Mouse (Mus musculus) cortical plate, adult 2 months (tissue): ENCODE results near the gene 1700030J22Rik. TPM values are rescaled to one million over a fixed set of nuclear protein-coding genes. Genes with fewer than 3 reads are reported as not detected.

Source experiments
- H3K27ac ChIP-seq: fragments of 200-500 bp; 2 replicates; pipeline ENCODE4 v1.5.1; 2012; ENCODE audit warnings: low read length, control low read depth, inconsistent platforms; ENCODE audit not compliant: insufficient read depth
- H3K4me1 ChIP-seq: fragments of 200-500 bp; 2 replicates; pipeline ENCODE4 v1.6.1; 2011; ENCODE audit warnings: low read length; ENCODE audit not compliant: control insufficient read depth, insufficient read depth
- H3K4me3 ChIP-seq: fragments of 200-500 bp; 2 replicates; pipeline ENCODE4 v1.5.1; 2011; ENCODE audit warnings: mild to moderate bottlenecking, low read length, control low read depth; ENCODE audit not compliant: insufficient read depth
- CTCF ChIP-seq: fragments of 200-500 bp; IDR thresholded peaks from 2 replicates; pipeline ENCODE4 v1.5.1; 2011; ENCODE audit warnings: mild to moderate bottlenecking, control low read depth, low read length; ENCODE audit not compliant: insufficient read depth; ENCODE audit errors: extremely low read depth
- POLR2A ChIP-seq: fragments of 200-500 bp; IDR thresholded peaks from 2 replicates; pipeline ENCODE4 v1.6.1; 2011; ENCODE audit warnings: mild to moderate bottlenecking, low read length, control low read depth; ENCODE audit not compliant: insufficient read depth; ENCODE audit errors: extremely low read depth
- polyA plus RNA-seq: library from polyadenylated mRNA; depleted of rRNA; stranded (reverse); fragments of >200 nt; gene quantifications from 2 replicates; pipeline ENCODE4 v1.2.3, GENCODE M21; 2012

1700030J22Rik gene
- polyA plus RNA-seq, 1 experiment = 7.2 TPM

GRCm38 (mm10) chr8:116993095-116993867 lies 14.5 kb upstream of the 1700030J22Rik start, which contains the start of gene Gcsh:
Gcsh (minus strand) TSS chr8:116993537.
- H3K4me1 ChIP-seq = no peaks in the 10 kb centered on the region
- TF ChIP-seq CTCF (no peak), POLR2A (peak; percentile 95)
- H3K27ac ChIP-seq = 0 out of 2 replicates have a peak within 1 kb of the TSS, but pooled peaks have one; percentile 8
- peak within 1 kb of the TSS; percentile 82 for H3K4me3 ChIP-seq

GRCm38 (mm10) chr8:116992176-116992971 lies 13.6 kb upstream of the 1700030J22Rik start:
- H3K4me3 ChIP-seq = peak overlapping the region; percentile 82
- H3K27ac ChIP-seq = no peak overlapping the region
- no peaks in the 10 kb centered on the region for H3K4me1 ChIP-seq
- TF ChIP-seq POLR2A (no peak), CTCF (no peak)

GRCm38 (mm10) chr8:116991241-116991640 lies 12.5 kb upstream of the 1700030J22Rik start:
- H3K4me1 ChIP-seq = no peaks in the 10 kb centered on the region
- H3K27ac ChIP-seq = no peak overlapping the region
- H3K4me3 ChIP-seq = no peak overlapping the region
- TF ChIP-seq CTCF (no peak), POLR2A (no peak)

- no peak overlapping the region for H3K27ac ChIP-seq
- H3K4me1 ChIP-seq = no peaks in the 10 kb centered on the region
- H3K4me3 ChIP-seq = no peak overlapping the region
- TF ChIP-seq POLR2A = no peak
Observed at GRCm38 (mm10) chr8:116989842-116990241, 11.1 kb upstream of the 1700030J22Rik start.

GRCm38 (mm10) chr8:116980117-116980516 lies 1.4 kb upstream of the 1700030J22Rik start:
- Histone ChIP-seq H3K4me1 (no peaks in the 10 kb centered on the region), H3K27ac (no peak overlapping the region), H3K4me3 (no peak overlapping the region)
- TF ChIP-seq CTCF = peak; percentile 54; the same call in 1 of the 2 replicates
- TF ChIP-seq POLR2A = no peak

- H3K27ac ChIP-seq = no peak overlapping the region
- no peaks in the 10 kb centered on the region for H3K4me1 ChIP-seq
- TF ChIP-seq CTCF (no peak), POLR2A (no peak)
- peak overlapping the region; percentile 58 for H3K4me3 ChIP-seq
Observed at GRCm38 (mm10) chr8:116978052-116978451, 707 bp downstream of the 1700030J22Rik start.

- H3K4me3 ChIP-seq = no peak overlapping the region
- TF ChIP-seq POLR2A = no peak
- TF ChIP-seq CTCF = no peak
- no peak overlapping the region for H3K27ac ChIP-seq
- no peaks in the 10 kb centered on the region for H3K4me1 ChIP-seq
Observed at GRCm38 (mm10) chr8:116975606-116976005, 3.2 kb downstream of the 1700030J22Rik start.

GRCm38 (mm10) chr8:116975066-116975465 lies 3.7 kb downstream of the 1700030J22Rik start:
- Histone ChIP-seq H3K27ac (no peak overlapping the region), H3K4me3 (no peak overlapping the region), H3K4me1 (no peaks in the 10 kb centered on the region)
- no peak for TF ChIP-seq CTCF
- no peak for TF ChIP-seq POLR2A

GRCm38 (mm10) chr8:116969531-116969930 lies 9.2 kb downstream of the 1700030J22Rik start:
- Histone ChIP-seq H3K4me1 (no peaks in the 10 kb centered on the region), H3K27ac (no peak overlapping the region), H3K4me3 (no peak overlapping the region)
- no peak for TF ChIP-seq CTCF
- TF ChIP-seq POLR2A = no peak
